Mouse (Mus musculus) leukemia stem cell, adult 10-12 weeks (primary cell): ENCODE measurements around the gene Cdh3. TPM values are rescaled to one million over a fixed set of nuclear protein-coding genes. Genes with fewer than 3 reads are reported as not detected.

Source experiments
- polyA plus RNA-seq: library from polyadenylated mRNA; stranded (reverse); fragments of >175 nt; gene quantifications from 2 replicates; pipeline ENCODE4 v1.2.3, GENCODE M21; 2012; ENCODE audit warnings: low replicate concordance

Cdh3 gene
- 0.18 TPM in 1 of 2 replicates, not detected in the other for polyA plus RNA-seq

GRCm38 (mm10) chr8:106510365-106510975 is at the start of gene Cdh3:
Cdh3 (plus strand) TSS chr8:106510891.

GRCm38 (mm10) chr8:106500018-106500685 is 10.5 kb upstream of the Cdh3 start, which contains the start of gene 6030452D12Rik:
6030452D12Rik (plus strand) TSS chr8:106500522.

GRCm38 (mm10) chr8:106573168-106573567 is 62.5 kb downstream of the Cdh3 start, which contains the start of gene Gm10073:
Gm10073 (minus strand) TSS chr8:106573461.

GRCm38 (mm10) chr8:106603131-106603819 is 92.6 kb downstream of the Cdh3 start, which contains the start of gene Cdh1:
Cdh1 (plus strand) TSS chr8:106603351.

Other genes starting within 250 kb of the Cdh3 start
- 0.20 and 0.36 TPM in 2 replicates for gene Smpd3, start 172.9 kb upstream of the Cdh3 start, polyA plus RNA-seq
- 1.3 and 2.7 TPM in 2 replicates for gene Zfp90, start 95.6 kb upstream of the Cdh3 start, polyA plus RNA-seq
- not detected in 2 replicates for gene 6030452D12Rik, start 10.4 kb upstream of the Cdh3 start, polyA plus RNA-seq
- 2.4 and 20.7 TPM in 2 replicates for gene Gm10073, start 62.6 kb downstream of the Cdh3 start, polyA plus RNA-seq
- gene Cdh1, start 92.5 kb downstream of the Cdh3 start, polyA plus RNA-seq = 0.33 and 0.51 TPM in 2 replicates
- 1.0 and 1.2 TPM in 2 replicates for gene Tango6, start 172.2 kb downstream of the Cdh3 start, polyA plus RNA-seq